ENCODE assay signal across 21 mouse cellular contexts in genomic region chr14:34232340-34232739, GRCm38 (mm10). TPM values are rescaled to one million over a fixed set of nuclear protein-coding genes. Genes with fewer than 3 reads are reported as not detected.
DNase-seq lines count a peak whose midpoint lies in the region; TF ChIP-seq lines count a peak whose summit lies in the region.
"Had no signal": no experiment of that assay in that cellular context is flagged by ENCODE, and none has a peak within 500 bp of the region (broad histone marks: within the 10 kb centered on the region; RNA-seq: fewer than 3 reads in every experiment).

No protein-coding gene starts in this region.

- intact Hi-C loops in heart, adult 2 months (cut with DNase I): no loop called here

- H3K27ac ChIP-seq in heart, adult 2 months: no peak overlapping the region
- H3K27ac ChIP-seq: embryonic facial prominence, embryonic 10.5 days; embryonic facial prominence, embryonic 12.5 days; forebrain, embryonic 13.5 days; forebrain, embryonic 15.5 days had no signal

- TF ChIP-seq CTCF in heart, adult 2 months (IDR thresholded peaks at IDR 0.05): no peak

- WGBS in heart, adult 2 months: 84% methylated on average over 7 of the region's 7 CpGs

- no peaks in the 10 kb centered on the region for H3K4me1 ChIP-seq in heart, adult 2 months (ENCODE audit: control insufficient read depth, insufficient read depth, low read length)

- no peaks in the 10 kb centered on the region for H3K36me3 ChIP-seq in heart, adult 2 months (ENCODE audit: control insufficient read depth, insufficient read depth, low read length)
- H3K36me3 ChIP-seq: embryonic facial prominence, embryonic 10.5 days; embryonic facial prominence, embryonic 12.5 days; forebrain, embryonic 15.5 days had no signal

- no peak for TF ChIP-seq POLR2A in heart, adult 2 months (IDR thresholded peaks at IDR 0.05; ENCODE audit: insufficient read depth, low read depth, low read length)

- no peak overlapping the region for H3K9ac ChIP-seq in heart, adult 2 months (ENCODE audit: low read depth, low read length)
- H3K9ac ChIP-seq: embryonic facial prominence, embryonic 12.5 days; forebrain, embryonic 13.5 days; forebrain, embryonic 15.5 days; forebrain, postnatal 0 days had no signal

- no peaks in the 10 kb centered on the region for H3K27me3 ChIP-seq in heart, adult 2 months (ENCODE audit: control insufficient read depth, insufficient read depth, low read length)
- H3K27me3 ChIP-seq: embryonic facial prominence, embryonic 12.5 days; forebrain, embryonic 13.5 days; forebrain, embryonic 15.5 days had no signal

- H3K4me3 ChIP-seq in heart, adult 2 months: no peak overlapping the region
- H3K4me3 ChIP-seq: embryonic facial prominence, embryonic 10.5 days; embryonic facial prominence, embryonic 12.5 days; forebrain, embryonic 13.5 days; forebrain, embryonic 15.5 days had no signal

- TF ChIP-seq EP300 in heart, adult 2 months (IDR thresholded peaks at IDR 0.05; ENCODE audit: insufficient read depth, low read depth, low read length): no peak

- H3K79me2 ChIP-seq in heart, adult 2 months (replicated peaks; ENCODE audit: control insufficient read depth, insufficient read depth, low read length): no peaks in the 10 kb centered on the region

- peak; percentile 35 for DNase-seq in heart, adult 11 months
- DNase-seq in heart, adult 2 months: no peak
- peak; percentile 21 for DNase-seq in thymus, postnatal 0 days (ENCODE audit: low spot score)
- DNase-seq in thymus, postnatal 25 days: no peak
- peak; percentile 14 for DNase-seq in Muller cell, postnatal 12 days (ENCODE audit: inconsistent ontology term)
- DNase-seq in embryo, embryonic 10.5 days (ENCODE audit: low spot score): no peak
- DNase-seq: adrenal gland, adult 2 months; adrenal gland, postnatal 10 days; adrenal gland, postnatal 25 days; cerebellum, adult 11 months; cerebellum, adult 18-20 months; cerebellum, adult 8-10 months; cerebellum, adult 9-11 months; cerebellum, postnatal 36 days; forebrain, postnatal 0 days had no signal

RNA-seq across cellular contexts. Expression of gene Syt15, which starts 12.9 kb away (rescaled TPM):
- total RNA-seq in heart, adult 2 months (2021): under 1 TPM; 0.43 to 0.78 TPM
- polyA plus RNA-seq in heart, adult 2 months (2012; rRNA removed): 1.5 and 1.6 TPM in 2 replicates
- 0.22 and 0.38 TPM in 2 replicates for polyA plus RNA-seq in thymus, postnatal 0 days (2015; fragmentation: Nextera tagmentation; extraction: Ambion mirVana)
- total RNA-seq: common myeloid progenitor, adult 5-6 weeks had no signal
- polyA plus RNA-seq: G1E had no signal

RNA-seq across cellular contexts. Expression of gene Gprin2, which starts 30.9 kb away (rescaled TPM):
- total RNA-seq in heart, adult 2 months (2021): under 1 TPM; 0.23 to 0.26 TPM
- polyA plus RNA-seq in heart, adult 2 months (2012; rRNA removed): 0.10 and 0.20 TPM in 2 replicates
- polyA plus RNA-seq in thymus, postnatal 0 days (2015; fragmentation: Nextera tagmentation; extraction: Ambion mirVana): 0.09 and 0.14 TPM in 2 replicates
- total RNA-seq: common myeloid progenitor, adult 5-6 weeks had no signal
- polyA plus RNA-seq: G1E had no signal

Comparison
In these comparisons a context has a peak if more than half of its experiments do, and no peak if none do; other contexts are left out.
1. DNase-seq: peak in heart, adult 11 months (single experiment), thymus, postnatal 0 days (single experiment) and Muller cell, postnatal 12 days (single experiment); none in heart, adult 2 months (0 of 2), thymus, postnatal 25 days (single experiment) and embryo, embryonic 10.5 days (single experiment).